Mouse (Mus musculus) stomach, postnatal 0 days (tissue): ENCODE results near the gene Myo10.

ENCODE experiments used
- CTCF ChIP-seq: IDR thresholded peaks from 2 replicates; pipeline ENCODE4 v1.5.1; 2016; ENCODE audit warnings: antibody characterized with exemption, low read depth, mild to moderate bottlenecking, moderate library complexity
- EP300 ChIP-seq: optimal IDR thresholded peaks from 2 replicates; pipeline ENCODE3; 2016; ENCODE audit warnings: antibody characterized with exemption

DNA sequence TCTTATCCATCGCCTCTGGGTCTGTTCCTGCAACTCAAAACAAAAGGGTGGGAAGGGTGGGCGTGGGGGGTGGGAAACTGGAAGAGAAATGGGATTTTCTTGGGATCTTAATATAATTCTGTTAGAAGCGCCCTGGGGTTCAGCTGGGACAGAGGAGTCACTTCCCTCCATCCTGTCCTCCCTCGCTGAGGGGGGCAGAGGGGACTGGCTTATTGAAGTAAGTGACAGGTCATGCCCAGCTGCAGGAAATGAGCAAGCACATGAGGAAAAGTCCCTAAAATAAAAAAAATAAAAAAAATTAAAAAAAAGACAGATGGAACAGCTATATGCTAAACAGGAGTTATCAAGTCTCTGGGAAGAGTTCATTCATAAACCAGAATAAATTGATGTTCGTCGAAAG is 40.3 kb upstream of the Myo10 start:
- TF ChIP-seq CTCF, result no peak
- no peak for TF ChIP-seq EP300
